Mouse (Mus musculus) embryonic facial prominence, embryonic 11.5 days (tissue): ENCODE results near the gene Cadm2. TPM values are rescaled to one million over a fixed set of nuclear protein-coding genes. Genes with fewer than 3 reads are reported as not detected.

ENCODE experiments used
- ATAC-seq: fragments of 200-750 bp; cut with Nextera tagmentation; replicated peaks from 2 replicates; pipeline ENCODE4 v1.8.0; 2017; ENCODE audit warnings: low read depth; ENCODE audit not compliant: insufficient number of reproducible peaks, low FRiP score, low TSS enrichment
- DNase-seq: peaks from one replicate; pipeline ENCODE4 v3.0.0-alpha.2; 2015; ENCODE audit warnings: low spot score
- H3K27ac ChIP-seq: fragments of 300-500 bp; sonication (generic); replicated peaks from 2 replicates; pipeline ENCODE4 v1.5.1; 2014; ENCODE audit warnings: mild to moderate bottlenecking, low read depth, low read length, control low read depth
- H3K27me3 ChIP-seq: fragments of 300-500 bp; sonication (generic); 2 replicates; pipeline ENCODE4 v1.6.1; 2014; ENCODE audit warnings: mild to moderate bottlenecking, low read length, moderate library complexity, mixed read lengths; ENCODE audit not compliant: control insufficient read depth, insufficient read depth
- H3K36me3 ChIP-seq: fragments of 300-500 bp; sonication (generic); replicated peaks from 2 replicates; pipeline ENCODE4 v1.6.1; 2014; ENCODE audit warnings: low read depth, mild to moderate bottlenecking, low read length, moderate library complexity, mixed read lengths; ENCODE audit not compliant: control insufficient read depth, insufficient read depth
- H3K4me1 ChIP-seq: fragments of 300-500 bp; sonication (generic); 2 replicates; pipeline ENCODE4 v1.6.1; 2014; ENCODE audit warnings: low read length, mixed read lengths; ENCODE audit not compliant: control insufficient read depth, insufficient read depth
- H3K4me2 ChIP-seq: fragments of 300-500 bp; sonication (generic); 2 replicates; pipeline ENCODE4 v1.6.1; 2014; ENCODE audit warnings: low read depth, mild to moderate bottlenecking, control low read depth, low read length, moderate library complexity
- H3K4me3 ChIP-seq: fragments of 300-500 bp; sonication (generic); 2 replicates; pipeline ENCODE4 v1.5.1; 2014; ENCODE audit warnings: low read depth, low read length, control low read depth
- H3K9ac ChIP-seq: fragments of 300-500 bp; sonication (generic); replicated peaks from 2 replicates; pipeline ENCODE4 v1.6.1; 2014; ENCODE audit warnings: mild to moderate bottlenecking, control low read depth, low read length
- H3K9me3 ChIP-seq: fragments of 300-500 bp; sonication (generic); replicated peaks from 2 replicates; pipeline ENCODE4 v1.6.1; 2016; ENCODE audit warnings: mild to moderate bottlenecking, low read length, inconsistent platforms, mixed read lengths; ENCODE audit not compliant: control insufficient read depth
- WGBS: fragments of 180-500 bp; shearing (Covaris S2); extraction: QIAGEN DNeasy Blood & Tissue Kit; methylation state at CpG from one replicate; pipeline ENCODE4 v1.1.7; 2014; 5-methylcytosine and 5-hydroxymethylcytosine counted together
- polyA plus RNA-seq: library from polyadenylated mRNA; unstranded; fragments of >200 nt; fragmentation: Nextera tagmentation; extraction: Ambion mirVana; gene quantifications from 2 replicates; pipeline ENCODE4 v1.2.1, GENCODE M21; 2014

Gene Cadm2
- polyA plus RNA-seq, 1 experiment from 2014 or later: 0.81 TPM

GRCm38 (mm10) chr16:67613876-67614275 is 6.8 kb downstream of the Cadm2 start:
- 41% methylated on average over 2 of the region's 2 CpGs for WGBS
- Histone ChIP-seq H3K36me3 (no peaks in the 10 kb centered on the region), H3K27ac (no peak overlapping the region), H3K4me2 (no peak overlapping the region), H3K9ac (no peak overlapping the region), H3K4me3 (no peak overlapping the region), H3K9me3 (no peaks in the 10 kb centered on the region), H3K27me3 (0 out of 2 replicates have a peak, but pooled peaks cover 2% of the 10 kb centered on the region), H3K4me1 (no peaks in the 10 kb centered on the region)
- DNase-seq: peak; percentile 62
- 0 out of 2 replicates have a peak, but pooled peaks have one; percentile 41 for ATAC-seq

GRCm38 (mm10) chr16:67610904-67611681 is 9.6 kb downstream of the Cadm2 start:
- no peak for DNase-seq
- no peaks in the 10 kb centered on the region for H3K4me1 ChIP-seq
- no peaks in the 10 kb centered on the region for H3K9me3 ChIP-seq
- no peaks in the 10 kb centered on the region for H3K27me3 ChIP-seq
- 31% methylated on average over 7 of the region's 7 CpGs for WGBS
- H3K4me2 ChIP-seq: no peak overlapping the region
- peak; percentile 34; the same call in 1 of the 2 replicates for ATAC-seq
- no peak overlapping the region for H3K4me3 ChIP-seq
- H3K36me3 ChIP-seq: no peaks in the 10 kb centered on the region
- no peak overlapping the region for H3K9ac ChIP-seq
- H3K27ac ChIP-seq: no peak overlapping the region

GRCm38 (mm10) chr16:67609116-67609515 is 11.6 kb downstream of the Cadm2 start:
- Histone ChIP-seq H3K27me3 (no peaks in the 10 kb centered on the region), H3K4me1 (no peaks in the 10 kb centered on the region), H3K27ac (no peak overlapping the region), H3K9me3 (no peaks in the 10 kb centered on the region), H3K9ac (no peak overlapping the region), H3K4me2 (no peak overlapping the region), H3K4me3 (no peak overlapping the region), H3K36me3 (no peaks in the 10 kb centered on the region)
- DNase-seq (no peak), ATAC-seq (no peak)
- 76% methylated on average over 4 of the region's 4 CpGs for WGBS

- no peaks in the 10 kb centered on the region for H3K36me3 ChIP-seq
Observed at GRCm38 (mm10) chr16:67608499-67608898, 12.2 kb downstream of the Cadm2 start.

GRCm38 (mm10) chr16:67605661-67606060 is 15.0 kb downstream of the Cadm2 start:
- WGBS: 84% methylated on average over 6 of the region's 6 CpGs
- no peak overlapping the region for H3K4me3 ChIP-seq
- H3K9me3 ChIP-seq: no peaks in the 10 kb centered on the region
- DNase-seq: no peak
- H3K27me3 ChIP-seq: no peaks in the 10 kb centered on the region
- no peak overlapping the region for H3K27ac ChIP-seq
- ATAC-seq: no peak
- H3K4me2 ChIP-seq: no peak overlapping the region
- H3K9ac ChIP-seq: no peak overlapping the region
- H3K4me1 ChIP-seq: no peaks in the 10 kb centered on the region
- H3K36me3 ChIP-seq: no peaks in the 10 kb centered on the region

More at GRCm38 (mm10) chr16:67608499-67608898, 12.2 kb downstream of the Cadm2 start:
- H3K27ac ChIP-seq: no peak overlapping the region
- ATAC-seq (no peak), DNase-seq (no peak)
- H3K4me3 ChIP-seq: no peak overlapping the region
- no peaks in the 10 kb centered on the region for H3K27me3 ChIP-seq
- no peak overlapping the region for H3K4me2 ChIP-seq
- no peaks in the 10 kb centered on the region for H3K4me1 ChIP-seq
- H3K9me3 ChIP-seq: no peaks in the 10 kb centered on the region
- 82% methylated on average over 3 of the region's 3 CpGs for WGBS
- no peak overlapping the region for H3K9ac ChIP-seq

- Histone ChIP-seq H3K9ac (no peak overlapping the region), H3K4me3 (no peak overlapping the region), H3K4me1 (no peaks in the 10 kb centered on the region), H3K9me3 (no peaks in the 10 kb centered on the region), H3K27me3 (no peaks in the 10 kb centered on the region), H3K36me3 (no peaks in the 10 kb centered on the region), H3K27ac (no peak overlapping the region), H3K4me2 (no peak overlapping the region)
- 90% methylated on average over 9 of the region's 9 CpGs for WGBS
- DNase-seq: no peak
- ATAC-seq: no peak
Observed at GRCm38 (mm10) chr16:67599981-67600380, 20.7 kb downstream of the Cadm2 start.

- H3K4me3 ChIP-seq: no peak overlapping the region
- ATAC-seq (no peak), DNase-seq (no peak)
- 71% methylated on average over 4 of the region's 4 CpGs for WGBS
- H3K9me3 ChIP-seq: no peaks in the 10 kb centered on the region
- no peak overlapping the region for H3K9ac ChIP-seq
- no peaks in the 10 kb centered on the region for H3K36me3 ChIP-seq
- H3K27ac ChIP-seq: no peak overlapping the region
- no peak overlapping the region for H3K4me2 ChIP-seq
- H3K27me3 ChIP-seq: no peaks in the 10 kb centered on the region
- no peaks in the 10 kb centered on the region for H3K4me1 ChIP-seq
Observed at GRCm38 (mm10) chr16:67598841-67599240, 21.9 kb downstream of the Cadm2 start.

- Histone ChIP-seq H3K9ac (no peak overlapping the region), H3K36me3 (no peaks in the 10 kb centered on the region), H3K27me3 (no peaks in the 10 kb centered on the region), H3K4me3 (no peak overlapping the region), H3K4me1 (no peaks in the 10 kb centered on the region), H3K4me2 (no peak overlapping the region), H3K27ac (no peak overlapping the region), H3K9me3 (no peaks in the 10 kb centered on the region)
- ATAC-seq (no peak), DNase-seq (no peak)
- 79% methylated on average over 6 of the region's 6 CpGs for WGBS
Observed at GRCm38 (mm10) chr16:67591015-67591414, 29.7 kb downstream of the Cadm2 start.
